39 mouse cellular contexts compared by ENCODE assay signal in genomic region chr19:61256166-61256887, GRCm38 (mm10). TPM values are rescaled to one million over a fixed set of nuclear protein-coding genes. Genes with fewer than 3 reads are reported as not detected.
"Had no signal": no experiment of that assay in that cellular context is flagged by ENCODE, and none has a peak within 500 bp of the region (broad histone marks: within the 10 kb centered on the region; RNA-seq: fewer than 3 reads in every experiment).

No protein-coding gene starts in this region.

- H3K4me3 ChIP-seq: embryonic facial prominence, embryonic 10.5 days; embryonic facial prominence, embryonic 12.5 days; embryonic facial prominence, embryonic 13.5 days; embryonic facial prominence, embryonic 15.5 days; erythroblast, embryonic 14.5 days; forebrain, embryonic 10.5 days; forebrain, embryonic 12.5 days; forebrain, embryonic 13.5 days; forebrain, embryonic 15.5 days; gastrocnemius, adult 2 months; heart, adult 2 months had no signal

- H3K36me3 ChIP-seq: embryonic facial prominence, embryonic 10.5 days; embryonic facial prominence, embryonic 12.5 days; embryonic facial prominence, embryonic 13.5 days; embryonic facial prominence, embryonic 15.5 days; forebrain, embryonic 10.5 days; forebrain, embryonic 12.5 days; forebrain, embryonic 15.5 days had no signal

- DNase-seq: cerebellum, adult 8-10 months; cerebellum, adult 9-10 months; cerebellum, adult 9-11 months; cerebellum, postnatal 10 days; cerebellum, postnatal 14 days; cerebellum, postnatal 25 days; cerebellum, postnatal 36 days; embryo, embryonic 11 days; forebrain, postnatal 0 days; gastrocnemius, adult 2 months; gastrocnemius, postnatal 10 days; gastrocnemius, postnatal 14 days; gastrocnemius, postnatal 25 days; gastrocnemius, postnatal 36 days; heart, adult 18-20 months; heart, adult 2 months had no signal

- H3K27ac ChIP-seq: embryonic facial prominence, embryonic 10.5 days; embryonic facial prominence, embryonic 12.5 days; embryonic facial prominence, embryonic 13.5 days; embryonic facial prominence, embryonic 15.5 days; forebrain, embryonic 10.5 days; forebrain, embryonic 12.5 days; forebrain, embryonic 13.5 days; forebrain, embryonic 15.5 days; gastrocnemius, adult 2 months; heart, adult 2 months had no signal

- H3K9me3 ChIP-seq: embryonic facial prominence, embryonic 10.5 days; embryonic facial prominence, embryonic 12.5 days; embryonic facial prominence, embryonic 13.5 days; embryonic facial prominence, embryonic 15.5 days; forebrain, embryonic 10.5 days; forebrain, embryonic 12.5 days; forebrain, embryonic 13.5 days; forebrain, embryonic 15.5 days had no signal

- ATAC-seq: forebrain, embryonic 13.5 days; forebrain, embryonic 14.5 days; forebrain, embryonic 15.5 days; forebrain, embryonic 16.5 days; forebrain, postnatal 0 days had no signal

- H3K4me2 ChIP-seq: embryonic facial prominence, embryonic 12.5 days; embryonic facial prominence, embryonic 13.5 days; embryonic facial prominence, embryonic 15.5 days; forebrain, embryonic 12.5 days; forebrain, embryonic 13.5 days; forebrain, embryonic 15.5 days had no signal

- H3K9ac ChIP-seq: embryonic facial prominence, embryonic 12.5 days; embryonic facial prominence, embryonic 13.5 days; embryonic facial prominence, embryonic 15.5 days; forebrain, embryonic 12.5 days; forebrain, embryonic 13.5 days; forebrain, embryonic 15.5 days; forebrain, postnatal 0 days had no signal

- H3K4me1 ChIP-seq: embryonic facial prominence, embryonic 10.5 days; embryonic facial prominence, embryonic 12.5 days; embryonic facial prominence, embryonic 13.5 days; embryonic facial prominence, embryonic 15.5 days; forebrain, embryonic 10.5 days; forebrain, embryonic 12.5 days; forebrain, embryonic 13.5 days; forebrain, embryonic 15.5 days had no signal

- H3K27me3 ChIP-seq: embryonic facial prominence, embryonic 12.5 days; embryonic facial prominence, embryonic 13.5 days; embryonic facial prominence, embryonic 15.5 days; forebrain, embryonic 13.5 days; forebrain, embryonic 15.5 days had no signal

RNA-seq across cellular contexts. Expression of gene Gm21060, which starts 40.5 kb away (rescaled TPM):
- total RNA-seq: common myeloid progenitor, adult 5-6 weeks; forebrain, postnatal 0 days; gastrocnemius, adult 18-20 months; gastrocnemius, adult 2 months; gastrocnemius, adult 8-10 months; gastrocnemius, postnatal 10 days; gastrocnemius, postnatal 14 days; gastrocnemius, postnatal 25 days; gastrocnemius, postnatal 36 days; gastrocnemius, postnatal 4 days; granulocyte monocyte progenitor cell, adult 5-6 weeks; heart, adult 18-20 months; heart, adult 2 months; heart, adult 8-10 months had no signal
- polyA plus RNA-seq: cortical plate, adult 2 months; embryonic facial prominence, embryonic 10.5 days; embryonic facial prominence, embryonic 11.5 days; embryonic facial prominence, embryonic 12.5 days; embryonic facial prominence, embryonic 13.5 days; embryonic facial prominence, embryonic 14.5 days; embryonic facial prominence, embryonic 15.5 days; erythroblast, embryonic 14.5 days; forebrain, embryonic 10.5 days; forebrain, embryonic 11.5 days; forebrain, embryonic 12.5 days; forebrain, embryonic 13.5 days; forebrain, embryonic 14.5 days; forebrain, embryonic 15.5 days; forebrain, embryonic 16.5 days; forebrain, postnatal 0 days; frontal cortex, adult 2 months; gonadal fat pad, adult 2 months; heart, adult 2 months had no signal
